Mouse (Mus musculus) frontal cortex, postnatal 14 days (tissue): ENCODE measurements around the gene Anp32a.

Source experiments
- DNase-seq, 2 experiments: peaks; one replicate each; pipeline ENCODE4 v3.0.0; 2022; ENCODE audit warnings: low spot score in 2 of 2

Anp32a gene

GRCm38 (mm10) chr9:62341123-62341486, at the start of gene Anp32a:
TSS of gene Anp32a (plus strand) at chr9:62341293.
- peak; percentile 97 to 99 for DNase-seq

GRCm38 (mm10) chr9:62295006-62295698, 45.9 kb upstream of the Anp32a start:
- DNase-seq, result peak; percentile 55 to 78

GRCm38 (mm10) chr9:62296891-62297290, 44.2 kb upstream of the Anp32a start:
- DNase-seq, result no peak

GRCm38 (mm10) chr9:62315556-62315955, 25.5 kb upstream of the Anp32a start:
- no peak for DNase-seq

GRCm38 (mm10) chr9:62318729-62319128, 22.4 kb upstream of the Anp32a start:
- DNase-seq, result no peak

- no peak for DNase-seq
These were observed 17.3 kb upstream of the Anp32a start for GRCm38 (mm10) chr9:62323816-62324215.

- DNase-seq, result no peak
These were observed 15.1 kb upstream of the Anp32a start for GRCm38 (mm10) chr9:62325965-62326364.

- DNase-seq, result no peak
These were observed 6.7 kb upstream of the Anp32a start for GRCm38 (mm10) chr9:62334298-62334825.

GRCm38 (mm10) chr9:62335396-62335795, 5.7 kb upstream of the Anp32a start:
- DNase-seq, result no peak

- DNase-seq, result no peak
These were observed 3.0 kb upstream of the Anp32a start for GRCm38 (mm10) chr9:62337924-62338635.

- DNase-seq, result no peak
These were observed 2.4 kb upstream of the Anp32a start for GRCm38 (mm10) chr9:62338636-62339191.

- DNase-seq, result no peak
These were observed 581 bp upstream of the Anp32a start for GRCm38 (mm10) chr9:62340301-62341122.

GRCm38 (mm10) chr9:62341701-62342440, 778 bp downstream of the Anp32a start:
- no peak for DNase-seq

- DNase-seq, result peak in 1 of 2 experiments; percentile 53
These were observed 1.5 kb downstream of the Anp32a start for GRCm38 (mm10) chr9:62342441-62343191.

- peak; percentile 66 to 72 for DNase-seq
These were observed 2.3 kb downstream of the Anp32a start for GRCm38 (mm10) chr9:62343192-62343903.

- peak in 1 of 2 experiments; percentile 58 for DNase-seq
These were observed 2.9 kb downstream of the Anp32a start for GRCm38 (mm10) chr9:62343904-62344491.

- no peak for DNase-seq
These were observed 3.5 kb downstream of the Anp32a start for GRCm38 (mm10) chr9:62344545-62344944.

- DNase-seq, result no peak
These were observed 4.0 kb downstream of the Anp32a start for GRCm38 (mm10) chr9:62345081-62345481.

GRCm38 (mm10) chr9:62345633-62346387, 4.7 kb downstream of the Anp32a start:
- DNase-seq, result no peak
